Mouse (Mus musculus) T-helper 17 cell (primary cell): ENCODE measurements around the gene Tmem45b.
"Not testable (repeated sequence)": the region's sequence is repeated elsewhere in the genome, so short reads cannot be mapped to it uniquely, and the experiment has no call there.

Experiments
- in situ Hi-C, 2 experiments: fragments of 300-600 bp; cut with MboI, MseI; formaldehyde crosslinking; loops; 1 replicate in 1 of 2; 2 replicates in 1 of 2; pipeline ENCODE4 v1.15.1; 2025; ENCODE audit warnings: high pct_unique_total_duplicates in 2 of 2

The Tmem45b gene

GRCm38 (mm10) chr9:31463692-31464474 is at the start of gene Tmem45b:
Gene Tmem45b, minus strand, starts transcription at chr9:31464462.
- in situ Hi-C loops, result no loop called here

- in situ Hi-C loops, result no loop called here
Observed at GRCm38 (mm10) chr9:31508189-31508588, 43.9 kb upstream of the Tmem45b start.

- in situ Hi-C loops, result not testable (repeated sequence)
Observed at GRCm38 (mm10) chr9:31501221-31501620, 37.0 kb upstream of the Tmem45b start.

- in situ Hi-C loops, result no loop called here
Observed at GRCm38 (mm10) chr9:31463190-31463589, 1.1 kb downstream of the Tmem45b start.

- in situ Hi-C loops, result no loop called here
Observed at GRCm38 (mm10) chr9:31454356-31454755, 9.9 kb downstream of the Tmem45b start.

- in situ Hi-C loops, result no loop called here
Observed at GRCm38 (mm10) chr9:31452166-31452565, 12.1 kb downstream of the Tmem45b start.

- in situ Hi-C loops, result no loop called here
Observed at GRCm38 (mm10) chr9:31449145-31449772, 15.0 kb downstream of the Tmem45b start.

GRCm38 (mm10) chr9:31444236-31444635 is 20.0 kb downstream of the Tmem45b start:
- in situ Hi-C loops, result no loop called here

- in situ Hi-C loops, result no loop called here
Observed at GRCm38 (mm10) chr9:31441487-31441886, 22.8 kb downstream of the Tmem45b start.

GRCm38 (mm10) chr9:31440366-31440765 is 23.9 kb downstream of the Tmem45b start:
- in situ Hi-C loops, result no loop called here

GRCm38 (mm10) chr9:31439341-31439740 is 24.9 kb downstream of the Tmem45b start:
- in situ Hi-C loops, result no loop called here

- in situ Hi-C loops, result no loop called here
Observed at GRCm38 (mm10) chr9:31438834-31439233, 25.4 kb downstream of the Tmem45b start.

- in situ Hi-C loops, result no loop called here
Observed at GRCm38 (mm10) chr9:31437861-31438260, 26.4 kb downstream of the Tmem45b start.

- in situ Hi-C loops, result no loop called here
Observed at GRCm38 (mm10) chr9:31435415-31435814, 28.8 kb downstream of the Tmem45b start.

- in situ Hi-C loops, result no loop called here
Observed at GRCm38 (mm10) chr9:31433431-31433830, 30.8 kb downstream of the Tmem45b start.

GRCm38 (mm10) chr9:31432336-31432975 is 31.8 kb downstream of the Tmem45b start:
- in situ Hi-C loops, result no loop called here

- in situ Hi-C loops, result no loop called here
Observed at GRCm38 (mm10) chr9:31431751-31432150, 32.5 kb downstream of the Tmem45b start.

GRCm38 (mm10) chr9:31430011-31430410 is 34.3 kb downstream of the Tmem45b start:
- in situ Hi-C loops, result no loop called here

GRCm38 (mm10) chr9:31428971-31429370 is 35.3 kb downstream of the Tmem45b start:
- in situ Hi-C loops, result no loop called here

GRCm38 (mm10) chr9:31422143-31422542 is 42.1 kb downstream of the Tmem45b start:
- in situ Hi-C loops, result loop anchor here in 1 of 2 experiments (25.0 kb wide), 1 partner anchor 985 kb away; the partner anchor contains the start of gene Snx19

- in situ Hi-C loops, result loop anchor here in 1 of 2 experiments (25.0 kb wide), 1 partner anchor 982 kb away; the partner anchor contains the start of gene Snx19
Observed at GRCm38 (mm10) chr9:31418821-31419220, 45.4 kb downstream of the Tmem45b start.

- in situ Hi-C loops, result loop anchor here in 1 of 2 experiments (25.0 kb wide), 1 partner anchor 975 kb away; the partner anchor contains the start of gene Snx19
Observed at GRCm38 (mm10) chr9:31412165-31412564, 52.1 kb downstream of the Tmem45b start.
